Comparison of ENCODE assay signal across 20 mouse cellular contexts in genomic region chr16:56006798-56007197, GRCm38 (mm10).
"Had no signal": no experiment of that assay in that cellular context is flagged by ENCODE, and none has a peak within 500 bp of the region (broad histone marks: within the 10 kb centered on the region; RNA-seq: fewer than 3 reads in every experiment).

No protein-coding gene starts in this region.

- H3K4me2 ChIP-seq: limb, embryonic 13.5 days; liver, embryonic 12.5 days; liver, embryonic 15.5 days; lung, embryonic 15.5 days; midbrain, embryonic 12.5 days; neural tube, embryonic 13.5 days had no signal

- DNase-seq: kidney, adult 2 months; kidney, postnatal 25 days; liver; lung, adult 18-20 months; lung, postnatal 10 days; lung, postnatal 36 days; retina, postnatal 1 day; thymus, postnatal 36 days had no signal

- H3K4me1 ChIP-seq: limb, embryonic 10.5 days; limb, embryonic 13.5 days; liver, embryonic 12.5 days; liver, embryonic 15.5 days; lung, embryonic 15.5 days; midbrain, embryonic 12.5 days; neural tube, embryonic 13.5 days had no signal

- H3K4me3 ChIP-seq: limb, embryonic 10.5 days; limb, embryonic 13.5 days; liver, embryonic 12.5 days; liver, embryonic 15.5 days; lung, embryonic 15.5 days; midbrain, embryonic 12.5 days; myocyte; neural tube, embryonic 13.5 days had no signal

- H3K9me3 ChIP-seq: limb, embryonic 10.5 days; limb, embryonic 13.5 days; liver, embryonic 12.5 days; liver, embryonic 15.5 days; lung, embryonic 15.5 days; midbrain, embryonic 12.5 days; neural tube, embryonic 13.5 days had no signal

- H3K27me3 ChIP-seq: limb, embryonic 13.5 days; liver, embryonic 12.5 days; liver, embryonic 15.5 days; lung, embryonic 15.5 days; midbrain, embryonic 12.5 days; neural tube, embryonic 13.5 days had no signal

- H3K27ac ChIP-seq: kidney, postnatal 0 days; limb, embryonic 10.5 days; limb, embryonic 13.5 days; liver, embryonic 12.5 days; liver, embryonic 15.5 days; lung, embryonic 15.5 days; midbrain, embryonic 12.5 days; neural tube, embryonic 13.5 days; stomach, postnatal 0 days had no signal

- H3K9ac ChIP-seq: limb, embryonic 13.5 days; liver, embryonic 12.5 days; liver, embryonic 15.5 days; lung, embryonic 15.5 days; midbrain, embryonic 12.5 days; neural tube, embryonic 13.5 days had no signal

- ATAC-seq: intestine, postnatal 0 days; liver, embryonic 12.5 days; midbrain, embryonic 16.5 days had no signal
